Mouse (Mus musculus) brain, adult 2 months (tissue): ENCODE results near the gene Atp6v0c.
"Not testable (repeated sequence)": the region's sequence is repeated elsewhere in the genome, so short reads cannot be mapped to it uniquely, and the experiment has no call there.

Experiments
- DNase-seq: peaks from one replicate; pipeline ENCODE4 v3.0.0; 2011; ENCODE audit warnings: low read depth, low spot score

The Atp6v0c gene

DNA sequence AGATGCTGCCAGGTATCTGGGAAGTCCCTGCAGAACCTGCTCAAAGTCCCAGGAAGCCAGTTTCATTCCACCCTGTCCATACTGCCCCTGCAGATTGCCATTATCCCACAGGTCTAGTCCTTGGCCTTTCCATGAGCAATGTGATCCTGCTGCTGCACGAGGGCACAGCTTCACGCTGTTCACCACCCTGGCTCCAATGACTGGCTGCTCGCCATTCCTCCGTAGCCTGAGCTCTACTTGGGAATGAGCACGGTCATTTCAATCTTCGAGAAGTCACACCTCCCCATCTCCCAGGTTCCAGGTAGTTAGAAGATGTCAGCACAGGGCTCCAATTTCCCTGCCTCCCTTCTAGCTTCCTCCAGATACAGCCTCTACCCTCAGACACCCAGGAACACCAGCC, 12.4 kb downstream of the Atp6v0c start:
- DNase-seq: no peak

DNA sequence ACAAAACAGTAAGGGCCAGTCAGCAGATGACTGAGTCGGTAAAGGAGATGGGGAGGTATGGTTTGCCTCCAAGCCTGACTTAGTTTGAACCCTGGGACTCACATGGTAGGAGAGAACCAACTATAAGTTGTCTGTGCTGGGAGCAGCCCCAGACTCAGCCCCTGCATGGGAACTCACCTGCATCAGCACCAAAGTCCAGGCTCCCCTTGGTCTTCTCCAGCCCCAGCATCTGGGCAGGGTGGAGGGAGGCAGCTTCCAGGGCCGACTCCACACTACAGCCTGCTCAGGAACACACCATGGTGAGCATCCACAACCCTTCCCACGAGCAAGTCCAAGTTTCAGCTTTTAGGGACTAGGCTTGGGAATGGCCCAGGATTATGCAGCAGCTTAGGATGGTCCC, 13.1 kb downstream of the Atp6v0c start:
- no peak for DNase-seq

DNA sequence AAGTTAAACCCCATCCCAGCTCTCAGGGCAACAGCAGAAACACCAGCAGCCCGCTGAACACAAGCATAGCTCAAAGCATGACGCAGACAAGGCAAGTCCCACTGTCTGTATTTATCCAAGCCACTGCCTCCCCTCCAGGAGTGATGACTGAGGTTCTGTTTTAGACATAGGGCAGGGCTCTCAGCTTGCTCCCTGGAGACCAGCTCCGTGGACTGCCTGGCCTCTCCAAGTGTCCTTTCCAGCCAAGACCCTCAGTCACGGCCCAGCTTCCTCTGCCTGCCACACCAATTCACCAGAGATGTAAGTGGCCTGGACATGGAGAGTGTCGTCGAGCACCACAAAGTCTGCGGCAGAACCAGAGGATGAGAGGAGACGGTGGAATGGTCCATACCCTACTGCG, 13.8 kb downstream of the Atp6v0c start:
- DNase-seq: no peak

DNA sequence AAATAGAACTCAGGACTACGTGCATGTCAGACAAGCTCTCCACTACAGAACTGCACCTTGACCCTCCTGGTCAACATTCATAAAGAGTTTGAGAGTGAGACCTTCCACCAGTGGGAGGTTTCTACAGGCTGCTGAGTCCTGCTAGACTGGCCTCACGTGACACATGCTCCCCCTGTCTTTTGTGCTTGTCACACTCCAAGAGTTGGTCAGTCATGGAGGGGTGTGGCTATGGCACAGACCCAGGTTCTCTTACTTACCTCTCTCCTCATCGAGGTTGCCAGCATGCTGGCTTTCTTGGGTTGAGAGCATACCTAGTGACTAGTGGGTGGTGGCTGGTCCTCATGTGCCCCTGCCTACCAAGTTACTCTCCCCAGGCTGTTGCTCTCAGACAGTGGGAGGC, 15.0 kb downstream of the Atp6v0c start:
- DNase-seq: no peak

DNA sequence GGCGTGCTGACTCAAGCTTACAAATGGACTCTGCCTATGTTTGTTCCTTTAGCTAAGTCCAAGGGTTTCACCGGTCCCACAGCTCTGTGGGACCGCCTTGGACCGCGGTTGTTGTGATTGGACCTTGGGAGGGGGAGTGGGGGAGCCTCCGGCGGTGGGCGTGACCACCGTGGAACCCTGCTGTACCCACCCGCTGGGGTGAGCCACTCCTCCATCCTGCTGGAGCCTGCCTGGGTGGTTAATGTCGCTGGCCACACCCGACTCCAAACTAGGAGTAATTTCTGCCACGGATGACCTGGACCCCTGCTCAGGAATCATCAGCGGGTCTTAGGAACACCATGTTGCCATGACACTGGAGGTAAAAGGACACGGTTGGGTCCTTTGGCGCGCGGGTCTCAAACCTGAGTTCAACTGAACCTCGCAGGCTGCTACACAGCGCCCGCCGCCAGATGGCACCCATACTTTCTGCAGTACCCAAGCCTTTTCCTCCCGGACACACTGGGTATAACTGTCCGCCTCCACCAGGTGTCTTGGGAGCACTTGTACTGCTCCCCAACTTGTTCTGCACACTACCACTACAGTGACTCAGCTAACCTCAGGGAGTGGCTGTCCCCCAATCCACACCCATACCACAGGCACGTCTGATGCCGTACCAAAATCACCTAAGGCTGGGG, 17.5 kb downstream of the Atp6v0c start:
- DNase-seq: peak; percentile 90

DNA sequence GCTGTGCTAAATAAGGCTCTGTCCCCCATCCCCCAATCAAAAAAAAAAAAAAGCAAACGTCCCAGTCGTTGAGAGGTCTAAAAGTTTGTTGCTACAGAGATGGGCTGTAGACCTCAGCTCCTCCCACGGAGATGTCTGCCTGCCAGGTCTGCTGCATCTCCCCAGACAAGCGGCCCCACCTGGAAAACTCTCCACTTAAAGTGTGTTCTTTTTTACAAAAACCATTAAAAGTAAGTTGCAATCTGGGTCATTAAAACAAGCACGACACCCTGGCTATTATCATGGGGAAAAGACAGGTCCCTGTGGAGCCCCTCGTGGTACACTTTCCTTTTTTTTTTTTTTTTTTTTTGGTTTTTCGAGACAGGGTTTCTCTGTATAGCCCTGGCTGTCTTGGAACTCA, 18.1 kb downstream of the Atp6v0c start:
- DNase-seq: no peak

DNA sequence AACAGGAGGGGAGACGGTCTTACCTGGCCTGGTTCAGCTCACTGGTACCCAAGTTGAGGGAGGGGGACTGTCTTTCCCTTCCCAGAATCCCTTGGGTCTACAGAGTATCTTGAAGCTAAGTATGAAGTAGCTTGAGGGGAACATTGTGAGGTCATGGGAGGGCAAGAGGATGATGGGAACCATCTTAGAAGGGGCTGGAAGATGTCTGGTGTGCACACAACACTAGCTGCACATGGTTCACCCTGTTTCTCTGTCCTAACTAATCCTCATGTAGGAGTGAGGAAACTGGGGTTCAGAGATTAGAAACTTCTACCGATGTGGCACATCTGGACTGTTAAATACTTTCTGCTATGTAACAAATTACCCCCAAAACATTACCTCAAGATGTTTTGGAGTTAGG, 18.7 kb downstream of the Atp6v0c start, which contains the start of gene Pdpk1:
Gene Pdpk1, minus strand, starts transcription at position 101 of the 400 bp plus-strand sequence.
- no peak for DNase-seq

DNA sequence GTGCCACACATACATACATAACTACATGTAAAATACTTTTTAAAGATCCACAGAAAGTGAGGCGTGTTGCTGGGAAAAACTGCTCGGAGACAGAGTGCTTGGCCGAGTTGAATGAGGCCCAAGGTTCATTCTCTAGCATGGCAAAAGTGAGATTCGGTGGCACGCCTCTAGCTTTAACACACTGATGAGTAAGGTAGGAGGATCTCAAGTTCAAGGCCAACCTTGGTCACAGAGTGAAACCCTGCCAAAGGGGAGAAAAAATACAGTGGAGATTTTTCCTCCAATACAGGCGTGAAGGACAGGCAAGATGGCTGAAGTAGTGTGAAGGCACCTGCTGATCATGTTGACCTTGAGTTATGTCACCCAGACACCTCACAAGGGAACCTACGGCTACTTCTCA, 20.1 kb downstream of the Atp6v0c start:
- DNase-seq: no peak

DNA sequence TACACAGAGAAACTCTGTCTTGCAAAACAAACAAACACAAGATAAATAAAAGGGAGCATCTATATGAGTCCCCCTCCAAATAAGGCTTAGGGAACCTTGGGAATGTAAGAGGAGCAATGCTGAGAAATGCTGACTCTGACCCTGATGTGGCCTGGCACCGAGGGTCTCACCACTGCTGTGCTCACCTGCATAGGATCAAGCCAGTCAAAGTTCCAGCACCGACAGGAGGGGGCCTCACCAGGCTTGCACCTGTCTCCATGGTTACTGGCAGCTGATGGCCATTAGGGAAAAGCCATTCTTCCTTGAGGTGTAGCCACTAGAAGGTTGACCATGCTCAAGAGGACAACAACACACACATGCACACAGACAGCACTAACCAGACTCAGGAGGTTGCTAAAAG, 26.6 kb downstream of the Atp6v0c start:
- DNase-seq: no peak

DNA sequence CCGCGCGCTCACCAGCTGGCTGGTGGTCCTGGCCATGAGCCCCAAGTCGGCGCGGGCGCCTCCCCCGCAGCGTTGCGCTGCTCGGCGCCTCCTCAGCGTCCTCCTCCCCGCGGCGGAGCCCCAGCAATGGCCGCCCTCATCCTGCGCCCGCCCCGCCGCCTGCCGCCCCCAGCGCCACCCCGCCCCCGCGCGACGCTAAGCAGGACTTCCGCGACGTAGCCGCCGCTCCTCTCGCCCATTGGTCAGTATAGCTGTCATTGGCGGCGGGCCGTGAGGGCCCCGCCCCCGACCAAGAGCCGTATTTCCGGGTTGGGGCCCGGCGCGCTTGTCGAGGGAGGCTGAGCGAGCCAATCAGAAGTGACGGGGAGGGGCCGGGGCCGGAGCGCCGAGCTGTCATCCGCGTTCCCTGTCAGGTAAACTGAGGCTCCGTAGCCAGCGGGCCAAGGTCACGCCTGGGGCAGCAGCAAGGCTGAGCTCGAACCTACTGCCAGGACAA, 28.0 kb downstream of the Atp6v0c start:
- DNase-seq: peak; percentile 99

DNA sequence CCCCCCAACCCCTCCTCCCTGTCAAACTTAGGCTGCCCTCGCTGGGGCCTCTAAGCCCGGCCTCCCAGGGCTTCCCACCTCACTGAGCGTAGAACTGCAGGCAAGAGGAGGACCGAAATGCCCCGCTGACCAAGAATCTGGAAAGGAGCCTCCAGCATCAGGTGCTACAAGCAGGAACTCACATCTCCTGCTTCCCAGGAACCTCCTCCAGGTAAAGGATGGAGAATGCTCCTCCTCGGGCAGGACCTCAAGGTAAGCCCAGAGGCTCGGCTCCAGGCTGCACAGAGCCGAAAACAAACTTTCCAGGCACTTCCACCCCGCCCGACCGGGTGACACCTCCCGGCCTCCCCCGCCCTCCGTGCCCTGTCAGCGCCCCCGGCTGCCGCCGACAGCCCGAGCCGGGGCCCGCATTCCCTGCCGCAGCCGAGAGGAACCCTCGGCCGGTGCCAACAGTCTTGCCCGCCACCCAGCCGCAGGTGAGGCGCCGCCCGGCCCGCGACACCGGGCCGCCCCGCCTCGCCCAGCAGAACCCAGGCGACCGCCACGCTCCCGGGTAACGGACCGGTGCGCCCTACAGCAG, 28.6 kb downstream of the Atp6v0c start:
- peak; percentile 30 for DNase-seq

DNA sequence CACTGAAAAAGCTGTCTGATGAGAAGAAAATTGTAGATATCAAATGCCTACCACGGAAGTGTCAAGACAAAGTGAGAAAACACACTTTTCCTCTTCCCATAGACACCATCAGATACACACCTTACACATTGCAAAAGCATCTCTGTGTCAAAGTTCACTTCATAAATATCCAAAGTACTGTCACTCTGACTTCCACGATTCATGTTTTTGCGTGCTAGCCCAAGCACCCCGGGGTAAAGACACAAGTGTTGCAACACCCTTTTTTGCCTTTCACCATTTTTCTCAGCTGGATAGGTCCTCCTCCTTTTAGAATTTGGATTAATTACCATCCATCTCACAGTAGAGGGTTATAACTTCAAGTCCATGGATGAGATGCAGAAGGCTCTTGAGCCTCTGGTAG, 29.5 kb downstream of the Atp6v0c start:
- no peak for DNase-seq

DNA sequence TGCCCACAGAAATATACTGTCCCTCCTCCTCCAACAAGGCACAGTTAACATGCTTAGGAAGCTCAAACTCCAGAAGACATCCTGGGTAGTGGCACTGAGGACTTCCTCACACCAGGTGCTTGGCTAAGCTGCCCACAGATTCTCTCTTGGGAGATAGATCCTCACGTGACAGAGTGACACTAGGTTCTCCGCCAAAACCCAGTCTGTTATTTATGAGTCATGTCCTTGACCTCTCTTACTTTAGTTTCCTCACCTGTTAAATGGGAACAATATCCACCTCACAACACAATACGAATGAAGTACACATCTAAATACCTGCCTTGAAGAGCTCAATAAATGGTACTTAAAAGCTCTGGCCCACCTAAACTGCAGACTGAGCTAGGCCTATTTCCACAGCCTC, 30.2 kb downstream of the Atp6v0c start:
- no peak for DNase-seq

DNA sequence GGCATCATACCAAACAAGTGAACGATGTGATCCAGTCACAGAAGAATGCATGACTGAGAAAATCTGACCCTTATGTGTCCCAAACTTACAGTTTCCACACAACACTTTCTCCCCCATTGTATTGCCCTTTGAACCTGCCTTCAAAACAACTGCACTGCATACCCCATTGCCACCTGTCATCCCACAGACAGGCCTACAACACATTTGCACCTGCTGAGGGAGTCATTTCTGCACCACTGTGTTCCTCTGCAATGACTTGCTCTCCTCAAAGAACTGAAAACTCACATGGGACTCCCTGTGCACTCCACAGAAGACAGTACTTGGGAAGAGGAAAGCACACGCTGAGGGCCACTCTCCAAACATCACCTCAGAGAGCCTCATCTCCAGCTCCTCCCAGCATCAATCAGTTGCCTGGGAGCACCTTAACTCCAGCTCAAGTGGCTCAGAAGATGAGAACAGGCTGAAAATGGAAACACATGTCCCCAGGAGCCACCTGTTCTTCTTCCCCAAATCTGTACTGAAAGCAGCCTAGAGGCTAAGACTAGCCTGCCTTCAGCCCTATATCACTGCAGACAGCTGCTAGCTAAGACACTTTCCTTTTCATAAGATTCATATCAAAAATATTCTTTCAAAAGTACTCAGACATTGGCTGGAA, 32.1 kb downstream of the Atp6v0c start:
- peak; percentile 24 for DNase-seq

DNA sequence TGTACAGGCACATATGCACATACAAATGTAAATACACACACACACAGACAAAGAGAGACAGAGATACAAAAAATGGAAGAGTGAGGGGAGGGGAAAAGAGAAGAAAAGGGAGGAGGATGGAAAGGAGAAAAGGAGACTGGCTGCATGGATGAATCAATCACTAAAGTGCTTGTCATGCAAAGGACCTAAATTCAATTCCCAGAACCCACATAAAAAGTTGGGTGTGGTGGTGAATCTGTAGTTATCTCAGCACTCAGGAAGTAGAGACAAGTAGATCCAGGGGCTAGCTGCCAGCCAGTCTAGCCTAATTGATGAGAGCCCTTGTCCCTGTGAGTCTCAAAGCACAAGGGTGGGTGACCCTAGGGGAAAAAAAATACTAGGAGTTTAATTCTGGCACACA, 35.4 kb downstream of the Atp6v0c start:
- DNase-seq: no peak

DNA sequence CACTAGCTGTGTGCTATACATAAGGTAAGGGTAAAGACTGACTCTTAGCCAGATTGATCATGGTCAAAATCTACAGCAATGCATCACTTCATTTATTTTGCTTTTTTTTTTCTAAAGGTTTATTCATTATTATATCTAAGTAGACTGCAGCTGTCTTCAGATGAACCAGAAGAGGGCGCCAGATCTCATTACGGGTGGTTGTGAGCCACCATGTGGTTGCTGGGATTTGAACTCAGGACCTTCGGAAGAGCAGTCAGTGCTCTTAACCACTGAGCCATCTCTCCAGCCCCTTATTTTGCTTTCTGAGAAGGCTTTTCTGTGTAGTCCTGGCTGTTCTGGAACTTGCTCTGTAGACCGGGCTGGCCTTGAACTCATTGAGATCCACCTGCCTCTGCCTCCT, 36.6 kb downstream of the Atp6v0c start:
- not testable (repeated sequence) for DNase-seq

DNA sequence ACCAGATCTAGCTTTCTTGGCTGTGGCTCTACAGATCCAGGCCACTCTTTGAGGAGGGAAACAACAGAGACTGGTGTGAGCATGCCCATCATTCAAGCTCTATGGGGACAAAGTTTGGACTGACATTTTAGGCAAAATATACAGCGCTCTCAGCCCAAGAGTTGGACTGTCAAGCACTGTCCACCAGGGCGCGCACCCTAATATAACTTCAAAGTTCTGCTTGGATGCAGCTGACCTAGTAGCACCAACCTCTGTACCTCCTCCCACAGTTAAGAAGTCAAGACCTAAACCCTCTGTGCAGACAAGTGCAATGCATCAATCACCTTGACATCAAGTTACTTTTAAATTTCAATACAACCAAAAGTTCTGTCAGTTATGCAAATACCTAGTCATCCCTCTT, 37.9 kb downstream of the Atp6v0c start:
- DNase-seq: no peak

DNA sequence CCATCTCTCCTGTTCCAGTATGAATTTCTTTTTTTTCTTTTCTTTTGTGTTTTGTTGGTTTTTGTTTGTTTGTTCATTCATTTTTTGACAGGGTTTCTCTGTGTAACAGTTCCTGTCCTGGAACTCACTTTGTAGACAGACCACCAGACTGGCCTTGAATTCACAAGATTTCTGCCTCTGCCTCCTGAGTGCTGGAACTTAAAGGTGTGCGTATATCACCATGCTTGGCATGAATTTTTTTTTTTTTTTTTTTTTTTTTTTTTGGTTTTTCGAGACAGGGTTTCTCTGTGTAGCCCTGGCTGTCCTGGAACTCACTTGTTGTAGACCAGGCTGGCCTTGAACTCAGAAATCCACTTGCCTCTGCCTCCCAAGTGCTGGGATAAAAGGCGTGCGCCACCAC, 40.3 kb downstream of the Atp6v0c start:
- not testable (repeated sequence) for DNase-seq

DNA sequence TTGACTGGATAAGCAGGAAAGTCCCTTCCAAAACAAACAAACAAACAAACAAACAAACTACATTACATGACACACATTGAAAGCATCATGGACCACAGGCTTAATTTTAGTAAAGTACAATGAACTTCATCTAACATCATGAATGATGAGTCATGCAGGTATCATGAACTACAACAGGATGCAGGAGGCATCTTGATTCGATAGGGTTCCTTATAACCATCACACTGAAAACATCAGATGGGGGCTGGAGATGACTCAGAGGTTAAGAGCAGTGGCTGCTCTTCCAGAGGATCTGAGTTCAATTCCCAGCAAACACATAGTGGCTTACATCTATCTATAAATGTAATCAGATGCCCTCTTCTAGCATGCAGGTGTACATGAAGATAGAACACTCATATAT, 41.9 kb downstream of the Atp6v0c start:
- DNase-seq: no peak

DNA sequence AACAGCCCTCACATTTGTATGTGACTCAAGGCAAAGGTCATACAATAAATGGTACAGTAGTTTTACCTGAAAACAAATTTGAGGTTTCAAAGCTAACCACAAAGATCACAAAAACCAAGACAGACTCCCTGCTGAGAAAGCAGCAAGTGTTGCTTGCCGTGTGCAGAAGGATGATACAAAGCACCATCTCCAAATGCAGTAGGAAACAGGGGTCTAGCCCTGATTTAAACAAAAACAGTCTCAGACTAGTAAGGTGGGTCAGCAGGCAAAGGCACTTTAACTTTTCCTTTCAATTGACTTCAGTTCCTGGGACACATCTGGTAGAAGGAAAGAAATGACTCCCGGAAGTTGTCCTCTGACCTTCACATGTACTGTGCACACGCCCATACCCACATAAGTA, 42.7 kb downstream of the Atp6v0c start:
- no peak for DNase-seq

DNA sequence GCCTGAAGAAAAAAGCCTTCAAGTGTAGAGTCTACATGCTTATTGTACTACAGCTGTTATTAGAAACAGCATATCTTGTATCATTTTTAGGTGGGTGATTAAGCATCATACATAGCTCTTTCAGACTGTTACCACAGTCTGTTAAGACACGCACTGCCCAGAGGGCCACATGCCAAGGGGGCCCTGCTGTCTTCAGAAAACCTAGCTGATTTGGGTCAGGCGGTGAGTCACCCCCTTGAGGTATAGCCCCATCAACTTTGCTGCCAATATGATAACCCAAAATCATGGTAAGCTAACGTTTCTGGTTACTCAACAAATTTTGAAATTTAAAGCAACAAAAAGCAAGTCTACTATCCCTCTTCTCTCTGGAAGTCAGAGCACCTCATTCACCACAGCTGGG, 50.1 kb downstream of the Atp6v0c start:
- peak; percentile 27 for DNase-seq
